Mouse (Mus musculus) hindbrain, embryonic 14.5 days (tissue): ENCODE results near the gene Cyb561d2. TPM values are rescaled to one million over a fixed set of nuclear protein-coding genes. Genes with fewer than 3 reads are reported as not detected.

Experiments used
- ATAC-seq: fragments of 200-750 bp; cut with Nextera tagmentation; 2 replicates; pipeline ENCODE4 v1.8.0; 2017; ENCODE audit warnings: moderate number of reproducible peaks, mild to moderate bottlenecking, moderate TSS enrichment, moderate library complexity; ENCODE audit not compliant: low FRiP score
- DNase-seq: peaks from one replicate; pipeline ENCODE4 v3.0.0-alpha.2; 2015; ENCODE audit warnings: low spot score
- H3K27ac ChIP-seq: fragments of 300-500 bp; sonication (generic); 2 replicates; pipeline ENCODE4 v1.5.1; 2014; ENCODE audit warnings: mild to moderate bottlenecking, moderate library complexity
- H3K27me3 ChIP-seq: fragments of 300-500 bp; sonication (generic); 2 replicates; pipeline ENCODE4 v1.6.1; 2014; ENCODE audit warnings: mild to moderate bottlenecking, low read length, mixed read lengths; ENCODE audit not compliant: control insufficient read depth, insufficient read depth
- H3K36me3 ChIP-seq: fragments of 300-500 bp; sonication (generic); replicated peaks from 2 replicates; pipeline ENCODE4 v1.6.1; 2014; ENCODE audit not compliant: control insufficient read depth, insufficient read depth
- H3K4me1 ChIP-seq: fragments of 300-500 bp; sonication (generic); replicated peaks from 2 replicates; pipeline ENCODE4 v1.6.1; 2014; ENCODE audit warnings: antibody characterized with exemption, low read length, mixed read lengths; ENCODE audit not compliant: control insufficient read depth, insufficient read depth
- H3K4me2 ChIP-seq: fragments of 300-500 bp; sonication (generic); replicated peaks from 2 replicates; pipeline ENCODE4 v1.6.1; 2014; ENCODE audit warnings: mild to moderate bottlenecking, moderate library complexity
- H3K4me3 ChIP-seq: fragments of 300-500 bp; sonication (generic); replicated peaks from 2 replicates; pipeline ENCODE4 v1.5.1; 2014; ENCODE audit warnings: mild to moderate bottlenecking, low read length
- H3K9ac ChIP-seq: fragments of 300-500 bp; sonication (generic); 2 replicates; pipeline ENCODE4 v1.6.1; 2014
- H3K9me3 ChIP-seq: fragments of 300-500 bp; sonication (generic); 2 replicates; pipeline ENCODE4 v1.6.1; 2016; ENCODE audit warnings: low read length; ENCODE audit not compliant: control insufficient read depth
- WGBS: fragments of 180-500 bp; shearing (Covaris S2); extraction: QIAGEN DNeasy Blood & Tissue Kit; methylation state at CpG from one replicate; pipeline ENCODE4 v1.1.7; 2014; 5-methylcytosine and 5-hydroxymethylcytosine counted together
- polyA plus RNA-seq: library from polyadenylated mRNA; unstranded; fragments of >200 nt; fragmentation: Nextera tagmentation; extraction: Ambion mirVana; gene quantifications from 2 replicates; pipeline ENCODE4 v1.2.1, GENCODE M21; 2014

Cyb561d2 gene
- polyA plus RNA-seq, 1 experiment from 2014 or later: 44.9 TPM

DNA sequence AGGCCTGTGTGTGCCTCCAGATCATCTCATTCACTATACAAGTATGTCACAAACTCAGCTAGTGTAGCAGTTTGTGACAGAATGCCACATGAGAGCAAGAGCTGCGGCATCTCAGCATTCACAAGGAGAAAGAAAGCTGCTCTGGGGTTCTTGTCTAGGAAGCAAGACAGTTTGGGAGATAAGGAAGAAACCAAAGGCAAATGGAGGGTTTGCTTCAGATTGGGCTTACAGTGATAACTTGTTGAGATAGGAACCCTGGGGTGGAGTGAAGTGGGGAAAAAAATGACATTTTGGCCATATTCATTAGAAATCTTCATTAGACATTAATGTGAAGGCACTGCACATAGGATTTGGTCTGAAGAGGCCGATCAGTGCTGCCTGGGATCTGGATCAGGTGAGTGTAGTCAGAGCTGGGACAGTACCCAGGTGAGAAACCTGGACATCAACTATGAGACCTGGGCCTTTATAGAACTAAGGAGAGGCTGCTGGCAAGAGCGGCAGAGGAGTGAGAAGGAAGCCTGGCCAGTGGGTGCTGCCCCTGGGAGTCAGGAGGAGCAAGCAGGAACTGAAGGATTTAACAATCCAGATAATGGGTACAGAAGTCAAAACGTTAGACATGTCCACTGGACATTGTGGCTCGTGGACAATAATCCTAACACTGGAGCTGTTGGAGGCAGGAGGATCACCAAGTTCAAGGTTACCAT lies 10.8 kb upstream of the Cyb561d2 start:
- DNase-seq (no peak), ATAC-seq (no peak)
- Histone ChIP-seq H3K4me3 (peak overlapping the region; percentile 74), H3K9me3 (no peaks in the 10 kb centered on the region), H3K4me1 (peaks cover 37% of the 10 kb centered on the region), H3K4me2 (peak overlapping the region; percentile 75), H3K27me3 (peaks cover 45% of the 10 kb centered on the region), H3K36me3 (peaks cover 8% of the 10 kb centered on the region), H3K27ac (no peak overlapping the region), H3K9ac (no peak overlapping the region)
- WGBS: 84% methylated on average over 5 of the region's 5 CpGs

DNA sequence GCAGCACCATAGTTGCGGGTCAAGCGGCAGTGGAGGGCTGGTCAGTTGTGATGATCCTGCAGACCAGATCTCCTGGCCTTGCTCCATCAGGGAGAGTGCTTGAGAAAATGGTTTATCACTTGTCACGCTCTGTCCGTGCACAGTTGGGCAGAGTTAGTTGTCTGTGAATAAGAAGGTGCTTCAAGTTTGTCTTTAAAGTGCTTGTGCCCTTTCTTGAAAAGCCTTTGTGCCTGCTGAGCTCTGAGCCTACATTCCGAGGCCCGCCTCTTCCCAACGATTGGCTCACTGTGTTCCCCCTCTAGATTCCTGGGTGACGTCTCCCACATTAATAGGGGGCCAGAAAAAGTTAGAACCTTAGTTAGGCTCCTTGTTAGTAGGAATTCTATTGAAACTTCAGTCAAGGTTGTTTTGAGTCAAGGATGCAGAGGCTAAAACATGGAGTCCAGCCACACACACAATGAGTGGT lies 9.9 kb upstream of the Cyb561d2 start:
- no peaks in the 10 kb centered on the region for H3K36me3 ChIP-seq
- WGBS: 10% methylated on average over 8 of the region's 8 CpGs
- no peak overlapping the region for H3K27ac ChIP-seq
- ATAC-seq (no peak), DNase-seq (no peak)
- H3K9me3 ChIP-seq: no peaks in the 10 kb centered on the region
- H3K4me2 ChIP-seq: peak overlapping the region; percentile 59
- H3K9ac ChIP-seq: peak overlapping the region; percentile 59
- peaks cover 45% of the 10 kb centered on the region for H3K27me3 ChIP-seq
- H3K4me3 ChIP-seq: peak overlapping the region; percentile 33
- peaks cover 44% of the 10 kb centered on the region for H3K4me1 ChIP-seq

DNA sequence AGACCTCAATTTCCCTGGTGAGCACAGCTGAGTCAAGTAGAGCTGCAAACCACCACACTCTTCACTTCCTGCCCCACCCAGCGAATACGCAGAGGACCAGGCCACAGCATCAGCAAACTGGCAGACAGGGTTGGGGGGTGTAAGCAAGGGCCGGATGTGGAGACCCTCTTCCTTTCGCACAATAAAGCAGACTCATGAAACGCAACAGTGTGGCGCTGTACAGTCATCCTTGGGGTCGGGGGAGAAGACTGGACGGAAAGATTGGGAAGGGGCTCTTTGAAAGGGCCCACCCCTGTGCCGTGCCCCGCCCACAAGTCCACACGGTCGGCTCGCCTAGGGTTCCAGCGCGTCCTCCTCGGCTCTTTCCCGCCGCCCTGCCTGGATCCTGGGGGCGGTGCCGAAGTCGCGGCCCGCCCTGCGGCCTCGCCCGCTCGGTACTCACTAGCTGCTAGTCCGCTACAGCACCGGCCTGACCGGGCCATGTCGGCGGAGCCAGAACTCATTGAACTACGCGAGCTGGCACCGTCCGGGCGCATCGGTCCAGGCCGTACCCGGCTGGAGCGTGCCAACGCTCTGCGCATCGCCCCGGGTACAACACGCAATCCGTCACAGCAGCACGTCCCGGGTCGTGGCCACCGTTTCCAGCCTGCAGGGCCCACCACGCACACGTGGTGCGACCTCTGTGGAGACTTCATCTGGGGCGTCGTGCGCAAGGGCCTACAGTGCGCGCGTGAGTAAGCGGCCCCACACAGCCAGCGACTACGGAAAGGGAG lies 9.3 kb upstream of the Cyb561d2 start, which contains the start of gene Rassf1:
Gene Rassf1 (plus strand): TSS at position 439 of the 773 bp plus-strand sequence.
- Histone ChIP-seq H3K4me1 (peaks cover 44% of the 10 kb centered on the region), H3K27me3 (peaks cover 45% of the 10 kb centered on the region), H3K4me3 (peak within 1 kb of the TSS; percentile 33), H3K27ac (no peak within 1 kb of the TSS), H3K9ac (peak within 1 kb of the TSS; percentile 59), H3K9me3 (no peaks in the 10 kb centered on the region), H3K4me2 (peak within 1 kb of the TSS; percentile 59), H3K36me3 (no peaks in the 10 kb centered on the region)
- DNase-seq: no peak
- ATAC-seq: no peak
- WGBS: 2% methylated on average over 63 of the region's 63 CpGs

DNA sequence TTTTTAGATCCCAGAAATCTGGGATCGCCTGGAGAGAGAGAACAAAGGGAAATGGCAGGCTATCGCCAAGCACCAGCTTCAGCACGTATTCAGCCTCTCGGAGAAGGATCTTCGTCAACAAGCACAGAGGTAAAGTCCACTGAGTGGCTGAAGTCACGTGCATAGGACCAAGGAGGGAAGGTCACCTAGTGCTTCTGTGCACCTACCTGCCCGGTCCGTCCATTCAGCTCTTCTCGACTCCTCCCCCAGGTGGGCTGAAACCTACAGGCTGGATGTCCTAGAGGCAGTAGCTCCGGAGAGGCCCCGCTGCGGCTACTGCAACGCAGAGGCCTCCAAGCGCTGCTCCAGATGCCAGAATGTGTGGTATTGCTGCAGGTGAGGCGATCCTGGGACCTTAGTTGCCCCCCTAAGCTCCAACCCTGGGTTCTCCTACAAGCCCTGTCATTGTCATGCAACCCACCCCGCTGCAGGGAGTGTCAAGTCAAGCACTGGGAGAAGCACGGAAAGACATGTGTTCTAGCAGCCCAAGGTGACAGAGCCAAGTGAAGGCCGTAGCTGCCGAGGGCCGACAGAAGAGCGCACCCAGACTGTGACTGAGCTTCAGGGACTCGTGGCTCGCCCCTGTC lies 8.6 kb upstream of the Cyb561d2 start:
- Histone ChIP-seq H3K9ac (peak overlapping the region; percentile 59; the same call in 1 of the 2 replicates), H3K36me3 (no peaks in the 10 kb centered on the region), H3K4me3 (0 out of 2 replicates have a peak overlapping the region, but pooled peaks have one; percentile 33), H3K27me3 (peaks cover 45% of the 10 kb centered on the region), H3K4me2 (peak overlapping the region; percentile 59), H3K4me1 (peaks cover 38% of the 10 kb centered on the region), H3K9me3 (no peaks in the 10 kb centered on the region), H3K27ac (no peak overlapping the region)
- DNase-seq (no peak), ATAC-seq (no peak)
- 23% methylated on average over 23 of the region's 23 CpGs for WGBS

DNA sequence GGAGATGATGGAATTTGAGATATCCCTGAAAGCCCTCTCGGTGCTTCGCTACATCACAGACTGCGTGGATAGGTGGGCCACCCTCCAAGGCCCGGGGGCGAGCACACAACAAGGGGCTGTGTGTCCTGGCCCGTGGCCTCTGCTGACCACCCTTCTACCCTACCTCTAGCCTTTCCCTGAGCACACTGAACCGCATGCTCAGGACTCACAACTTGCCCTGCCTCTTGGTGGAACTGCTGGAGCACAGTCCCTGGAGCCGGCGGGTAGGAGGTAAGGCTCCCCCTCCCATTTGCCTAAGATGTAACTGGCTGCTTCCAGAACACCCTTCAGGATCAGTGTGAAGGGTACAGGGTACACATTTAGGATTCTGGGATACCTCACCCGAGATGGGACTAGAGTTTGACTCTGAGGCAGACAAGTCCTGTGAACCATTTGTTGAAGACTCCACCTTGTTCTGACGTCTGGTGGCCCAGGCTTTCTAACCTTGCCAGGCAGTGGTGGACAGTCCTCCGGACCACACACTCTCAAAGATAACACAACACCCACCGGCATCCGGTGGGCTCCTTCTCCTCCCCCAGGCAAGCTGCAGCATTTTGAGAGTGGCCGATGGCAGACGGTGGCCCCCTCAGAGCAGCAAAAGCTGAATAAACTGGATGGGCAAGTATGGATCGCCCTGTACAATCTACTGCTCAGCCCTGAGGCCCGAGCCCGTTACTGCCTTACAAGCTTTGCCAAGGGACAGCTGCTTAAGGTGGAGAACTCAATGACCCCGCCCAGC lies 7.5 kb upstream of the Cyb561d2 start:
- H3K27me3 ChIP-seq: peaks cover 45% of the 10 kb centered on the region
- peaks cover 9% of the 10 kb centered on the region for H3K36me3 ChIP-seq
- no peaks in the 10 kb centered on the region for H3K9me3 ChIP-seq
- no peak overlapping the region for H3K4me3 ChIP-seq
- peaks cover 32% of the 10 kb centered on the region for H3K4me1 ChIP-seq
- no peak overlapping the region for H3K9ac ChIP-seq
- no peak for DNase-seq
- H3K4me2 ChIP-seq: no peak overlapping the region
- WGBS: 87% methylated on average over 20 of the region's 20 CpGs
- ATAC-seq: no peak
- H3K27ac ChIP-seq: no peak overlapping the region

DNA sequence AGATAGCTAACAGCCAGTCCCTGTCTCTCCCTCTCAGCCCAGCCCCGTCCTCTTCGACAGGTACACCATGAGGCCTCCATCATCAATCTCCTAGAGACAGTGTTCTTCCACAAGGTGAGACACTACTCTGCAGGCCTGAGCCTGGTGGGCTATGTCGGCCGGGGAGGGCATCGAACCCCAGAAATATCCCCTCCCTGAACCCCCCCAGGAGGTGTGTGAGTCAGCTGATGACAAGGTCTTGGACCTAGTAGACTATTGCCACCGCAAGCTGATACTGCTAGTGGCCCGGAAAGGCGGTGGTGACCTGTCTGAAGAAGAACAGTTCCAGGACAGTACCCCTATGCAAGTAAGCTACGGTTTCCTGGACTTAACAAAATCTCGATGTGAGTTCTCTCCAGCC lies 6.8 kb upstream of the Cyb561d2 start:
- H3K4me2 ChIP-seq: no peak overlapping the region
- no peak overlapping the region for H3K9ac ChIP-seq
- no peak overlapping the region for H3K27ac ChIP-seq
- H3K4me3 ChIP-seq: no peak overlapping the region
- H3K9me3 ChIP-seq: no peaks in the 10 kb centered on the region
- no peak for DNase-seq
- H3K4me1 ChIP-seq: peaks cover 30% of the 10 kb centered on the region
- no peak for ATAC-seq
- H3K27me3 ChIP-seq: peaks cover 45% of the 10 kb centered on the region
- H3K36me3 ChIP-seq: peaks cover 15% of the 10 kb centered on the region
- 90% methylated on average over 10 of the region's 10 CpGs for WGBS

DNA sequence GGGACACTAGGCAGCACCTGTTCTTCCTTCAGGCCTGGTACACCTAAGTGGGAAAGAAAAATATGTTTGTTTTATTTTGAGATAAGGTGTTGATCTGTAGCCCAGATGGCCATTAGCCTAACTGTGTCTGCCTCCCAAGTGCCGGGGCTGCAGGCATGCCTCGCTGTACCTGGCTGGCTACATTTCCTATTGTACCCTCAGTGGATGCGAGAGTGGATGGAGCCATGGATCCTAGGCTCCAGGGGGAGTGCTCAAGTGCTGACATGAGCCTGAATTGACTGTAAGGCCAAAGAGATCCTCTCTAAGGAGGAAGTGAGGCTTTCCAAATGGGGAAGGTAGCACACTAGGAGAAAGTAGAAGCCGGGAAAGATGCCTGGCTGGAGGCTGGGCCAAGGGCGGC lies 6.0 kb upstream of the Cyb561d2 start:
- H3K9ac ChIP-seq: no peak overlapping the region
- H3K27me3 ChIP-seq: peaks cover 43% of the 10 kb centered on the region
- H3K4me3 ChIP-seq: no peak overlapping the region
- 81% methylated on average over 5 of the region's 5 CpGs for WGBS
- no peak overlapping the region for H3K27ac ChIP-seq
- no peak overlapping the region for H3K4me2 ChIP-seq
- no peak for ATAC-seq
- H3K4me1 ChIP-seq: peaks cover 24% of the 10 kb centered on the region
- DNase-seq: no peak
- peaks cover 15% of the 10 kb centered on the region for H3K36me3 ChIP-seq
- no peaks in the 10 kb centered on the region for H3K9me3 ChIP-seq

DNA sequence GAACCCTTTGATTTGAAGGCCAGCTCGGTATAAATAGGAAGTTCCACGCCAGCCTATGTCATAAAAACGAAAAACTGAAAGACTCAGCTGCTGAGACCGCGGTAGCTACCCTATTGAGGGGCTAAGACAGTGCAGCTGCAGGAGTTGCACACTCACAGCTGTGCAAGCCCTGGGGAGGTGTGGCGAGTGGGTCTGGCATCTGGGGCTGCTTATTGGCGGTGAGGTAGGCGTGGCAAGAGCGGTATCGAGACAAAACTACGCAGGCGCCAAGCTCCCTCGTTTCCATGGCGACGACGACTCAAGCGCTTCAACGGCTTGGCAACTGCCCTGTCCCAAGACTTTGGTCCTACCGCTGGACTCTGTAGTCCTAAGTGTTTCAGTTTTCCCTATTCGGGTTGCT lies 5.0 kb upstream of the Cyb561d2 start, which contains the start of gene Zmynd10:
Gene Zmynd10 (plus strand): TSS at position 273 of the 400 bp plus-strand sequence.
- Histone ChIP-seq H3K4me2 (peak within 1 kb of the TSS; percentile 43), H3K27ac (no peak within 1 kb of the TSS; the same call in 1 of the 2 replicates), H3K4me1 (peaks cover 31% of the 10 kb centered on the region), H3K27me3 (peaks cover 34% of the 10 kb centered on the region), H3K36me3 (peaks cover 15% of the 10 kb centered on the region), H3K9ac (peak within 1 kb of the TSS; percentile 29), H3K4me3 (0 out of 2 replicates have a peak within 1 kb of the TSS, but pooled peaks have one; percentile 0), H3K9me3 (no peaks in the 10 kb centered on the region)
- DNase-seq (peak; percentile 88), ATAC-seq (peak; percentile 59)
- 4% methylated on average over 20 of the region's 20 CpGs for WGBS
